Mouse (Mus musculus): ENCODE data around the gene Fam19a5.

Gene Fam19a5

GRCm38 (mm10) chr15:87596731-87597130 lies 52.6 kb downstream of the Fam19a5 start:
- no peak for DNase-seq (ENCODE audit: low spot score in 2 of 2)

GRCm38 (mm10) chr15:87597149-87597548 lies 53.0 kb downstream of the Fam19a5 start:
- DNase-seq (ENCODE audit: low spot score in 2 of 2), result peak; percentile 41 to 43

GRCm38 (mm10) chr15:87597766-87598165 lies 53.7 kb downstream of the Fam19a5 start:
- DNase-seq (ENCODE audit: low spot score in 2 of 2), result no peak

- DNase-seq (ENCODE audit: low spot score in 2 of 2), result no peak
These were observed 54.5 kb downstream of the Fam19a5 start for GRCm38 (mm10) chr15:87598636-87599035.

GRCm38 (mm10) chr15:87603316-87603715 lies 59.2 kb downstream of the Fam19a5 start:
- DNase-seq (ENCODE audit: low spot score in 2 of 2), result no peak

- no peak for DNase-seq (ENCODE audit: low spot score in 2 of 2)
These were observed 61.6 kb downstream of the Fam19a5 start for GRCm38 (mm10) chr15:87605504-87606280.

- DNase-seq (ENCODE audit: low spot score in 2 of 2), result peak; percentile 34 to 52
These were observed 62.6 kb downstream of the Fam19a5 start for GRCm38 (mm10) chr15:87606702-87607101.

GRCm38 (mm10) chr15:87609236-87609635 lies 65.1 kb downstream of the Fam19a5 start:
- no peak for DNase-seq (ENCODE audit: low spot score in 2 of 2)

GRCm38 (mm10) chr15:87623966-87624609 lies 80.0 kb downstream of the Fam19a5 start:
- peak; percentile 79 to 87 for DNase-seq (ENCODE audit: low spot score in 2 of 2)

GRCm38 (mm10) chr15:87624610-87625091 lies 80.6 kb downstream of the Fam19a5 start:
- no peak for DNase-seq (ENCODE audit: low spot score in 2 of 2)

GRCm38 (mm10) chr15:87625236-87626023 lies 81.3 kb downstream of the Fam19a5 start:
- DNase-seq (ENCODE audit: low spot score in 2 of 2), result peak; percentile 82 to 92

- no peak for DNase-seq (ENCODE audit: low spot score in 2 of 2)
These were observed 91.2 kb downstream of the Fam19a5 start for GRCm38 (mm10) chr15:87635272-87635671.

GRCm38 (mm10) chr15:87636407-87636806 lies 92.3 kb downstream of the Fam19a5 start:
- DNase-seq (ENCODE audit: low spot score in 2 of 2), result no peak

GRCm38 (mm10) chr15:87637234-87637633 lies 93.1 kb downstream of the Fam19a5 start:
- no peak for DNase-seq (ENCODE audit: low spot score in 2 of 2)

- DNase-seq (ENCODE audit: low spot score in 2 of 2), result no peak
These were observed 94.2 kb downstream of the Fam19a5 start for GRCm38 (mm10) chr15:87638270-87638669.

GRCm38 (mm10) chr15:87646313-87647061 lies 102.4 kb downstream of the Fam19a5 start:
- no peak for DNase-seq (ENCODE audit: low spot score in 2 of 2)

GRCm38 (mm10) chr15:87649651-87650050 lies 105.6 kb downstream of the Fam19a5 start:
- no peak for DNase-seq (ENCODE audit: low spot score in 2 of 2)

- DNase-seq (ENCODE audit: low spot score in 2 of 2), result no peak
These were observed 110.5 kb downstream of the Fam19a5 start for GRCm38 (mm10) chr15:87654551-87654950.

GRCm38 (mm10) chr15:87656496-87657155 lies 112.5 kb downstream of the Fam19a5 start:
- no peak for DNase-seq (ENCODE audit: low spot score in 2 of 2)

- DNase-seq (ENCODE audit: low spot score in 2 of 2), result no peak
These were observed 115.6 kb downstream of the Fam19a5 start for GRCm38 (mm10) chr15:87659729-87660128.

- peak in 1 of 2 experiments; percentile 17 for DNase-seq (ENCODE audit: low spot score in 2 of 2)
These were observed 117.9 kb downstream of the Fam19a5 start for GRCm38 (mm10) chr15:87661954-87662353.

All from frontal cortex, postnatal 14 days (tissue).